8 mouse cellular contexts compared by ENCODE assay signal in genomic region chr7:41499389-41500049, GRCm38 (mm10). TPM values are rescaled to one million over a fixed set of nuclear protein-coding genes. Genes with fewer than 3 reads are reported as not detected.
DNase-seq lines count a peak whose midpoint lies in the region; ATAC-seq and TF ChIP-seq lines count a peak whose summit lies in the region.

Gene Gm20449, minus strand, starts transcription at chr7:41499417.
Gene AW146154, minus strand, starts transcription at chr7:41499890.

- no peaks in the 10 kb centered on the region for H3K27me3 ChIP-seq in Patski
- H3K27me3 ChIP-seq in hindbrain, embryonic 13.5 days: no peaks in the 10 kb centered on the region

- in situ Hi-C loops in Patski (cut with MboI; ENCODE audit: low pct_unique_long_range_greater_than_20kb): loop anchor here (5.0 kb wide), 1 partner anchor 133 kb away; the partner anchor contains the start of gene Zfp788

- H3K9ac ChIP-seq in hindbrain, embryonic 13.5 days: peak within 1 kb of the TSS; percentile 70

- 0% methylated on average over 18 of the region's 18 CpGs for WGBS in hindbrain, embryonic 13.5 days

- H3K4me2 ChIP-seq in hindbrain, embryonic 13.5 days: peak within 1 kb of the TSS; percentile 74

- peak within 1 kb of the TSS; percentile 59 for H3K4me3 ChIP-seq in hindbrain, embryonic 13.5 days

- no peaks in the 10 kb centered on the region; the same call in 1 of the 2 replicates for H3K4me1 ChIP-seq in hindbrain, embryonic 13.5 days (replicated peaks)

- TF ChIP-seq CTCF in Patski (IDR thresholded peaks at IDR 0.05): no peak

- CTCF ChIA-PET in Patski (lab: Charles Lee): interaction anchor here (1.0 to 2.5 kb wide), 2 partner anchors 18 to 133 kb away, joined by 3 to 7 read pairs; no protein-coding TSS in a partner anchor

- peak within 1 kb of the TSS; percentile 66 for H3K27ac ChIP-seq in hindbrain, embryonic 13.5 days

- H3K36me3 ChIP-seq in hindbrain, embryonic 13.5 days: peaks cover 8% of the 10 kb centered on the region; the same call in 1 of the 2 replicates

- H3K9me3 ChIP-seq in hindbrain, embryonic 13.5 days: 0 out of 2 replicates have a peak, but pooled peaks cover 4% of the 10 kb centered on the region

- ATAC-seq in Patski: peak; percentile 100
- ATAC-seq in hindbrain, embryonic 13.5 days (ENCODE audit: low FRiP score): peak; percentile 98

- POLR2A ChIA-PET in Patski (lab: Charles Lee): interaction anchor here (0.6 kb wide), 1 partner anchor 48 kb away, joined by 4 read pairs; no protein-coding TSS in a partner anchor

- DNase-seq in Patski (ENCODE audit: low read depth, low spot score): peak; percentile 59
- peak; percentile 97 to 99 for DNase-seq in cerebellum, postnatal 14 days
- DNase-seq in frontal cortex, postnatal 14 days (ENCODE audit: low spot score in 2 of 2): peak; percentile 96 to 98
- peak; percentile 99 to 100 for DNase-seq in layer of hippocampus, postnatal 25 days (ENCODE audit: extremely low spot score in 1 of 2, low spot score in 1 of 2)
- peak; percentile 99 for DNase-seq in lung, postnatal 25 days (ENCODE audit: low spot score)
- DNase-seq in retina, embryonic 14.5 days (ENCODE audit: low spot score): peak; percentile 90
- peak; percentile 96 for DNase-seq in thymus, postnatal 4 days

RNA-seq across cellular contexts. Expression of gene Gm20449, which starts in this region (rescaled TPM):
- 0.05 TPM for polyA plus RNA-seq in Patski (2021)
- 0.06 and 0.09 TPM in 2 replicates for polyA plus RNA-seq in hindbrain, embryonic 13.5 days (2015; fragmentation: Nextera tagmentation; extraction: Ambion mirVana)
- under 1 TPM; 0.15 to 0.45 TPM for total RNA-seq in layer of hippocampus, postnatal 25 days (2021)

RNA-seq across cellular contexts. Expression of gene AW146154, which starts in this region (rescaled TPM):
- polyA plus RNA-seq in Patski (2021): 7.2 TPM
- 4.8 and 5.0 TPM in 2 replicates for polyA plus RNA-seq in hindbrain, embryonic 13.5 days (2015; fragmentation: Nextera tagmentation; extraction: Ambion mirVana)
- total RNA-seq in layer of hippocampus, postnatal 25 days (2021): 10 to 100 TPM in 1 of 2 experiments, 1 to 10 TPM in 1; 8.9 to 11.0 TPM

Comparison
In these comparisons a context has a peak if more than half of its experiments do, and no peak if none do; other contexts are left out.
1. Peak in every context shown above with its lines: DNase-seq, ATAC-seq, H3K4me3 ChIP-seq and H3K27ac ChIP-seq.